Mouse (Mus musculus) 416B (cell line): ENCODE data around the gene Dnah10.

Experiments used
- DNase-seq: peaks from one replicate; pipeline ENCODE4 v3.0.0; 2011; ENCODE audit warnings: low read depth

Gene Dnah10

GRCm38 (mm10) chr5:124724997-124725396 is at the start of gene Dnah10:
Gene Dnah10, plus strand, starts transcription at chr5:124725085.
- no peak for DNase-seq

- DNase-seq = no peak
Observed at GRCm38 (mm10) chr5:124713741-124714140, 11.1 kb upstream of the Dnah10 start.

- no peak for DNase-seq
Observed at GRCm38 (mm10) chr5:124715135-124715534, 9.8 kb upstream of the Dnah10 start.

- no peak for DNase-seq
Observed at GRCm38 (mm10) chr5:124717969-124718368, 6.9 kb upstream of the Dnah10 start.

- DNase-seq = no peak
Observed at GRCm38 (mm10) chr5:124718396-124718795, 6.5 kb upstream of the Dnah10 start.

GRCm38 (mm10) chr5:124723125-124723524 is 1.8 kb upstream of the Dnah10 start:
- DNase-seq = no peak

- peak; percentile 29 for DNase-seq
Observed at GRCm38 (mm10) chr5:124729662-124730206, 4.8 kb downstream of the Dnah10 start.

- DNase-seq = no peak
Observed at GRCm38 (mm10) chr5:124733961-124734360, 9.1 kb downstream of the Dnah10 start.

GRCm38 (mm10) chr5:124741898-124742599 is 17.2 kb downstream of the Dnah10 start:
- peak; percentile 15 for DNase-seq

GRCm38 (mm10) chr5:124743841-124744240 is 19.0 kb downstream of the Dnah10 start:
- no peak for DNase-seq

- no peak for DNase-seq
Observed at GRCm38 (mm10) chr5:124746220-124746619, 21.3 kb downstream of the Dnah10 start.

- DNase-seq = no peak
Observed at GRCm38 (mm10) chr5:124748296-124748695, 23.4 kb downstream of the Dnah10 start.

- no peak for DNase-seq
Observed at GRCm38 (mm10) chr5:124751656-124752055, 26.8 kb downstream of the Dnah10 start.

GRCm38 (mm10) chr5:124761011-124761410 is 36.1 kb downstream of the Dnah10 start:
- DNase-seq = peak; percentile 42

- DNase-seq = no peak
Observed at GRCm38 (mm10) chr5:124761787-124762186, 36.9 kb downstream of the Dnah10 start.

GRCm38 (mm10) chr5:124774552-124774951 is 49.7 kb downstream of the Dnah10 start:
- DNase-seq = peak; percentile 30

- peak; percentile 43 for DNase-seq
Observed at GRCm38 (mm10) chr5:124776289-124776688, 51.4 kb downstream of the Dnah10 start.

- DNase-seq = peak; percentile 77
Observed at GRCm38 (mm10) chr5:124777178-124777709, 52.4 kb downstream of the Dnah10 start.

- DNase-seq = no peak
Observed at GRCm38 (mm10) chr5:124779926-124780325, 55.0 kb downstream of the Dnah10 start.

GRCm38 (mm10) chr5:124781696-124782095 is 56.8 kb downstream of the Dnah10 start:
- no peak for DNase-seq

GRCm38 (mm10) chr5:124785650-124786049 is 60.8 kb downstream of the Dnah10 start:
- DNase-seq = no peak

- no peak for DNase-seq
Observed at GRCm38 (mm10) chr5:124792112-124792511, 67.2 kb downstream of the Dnah10 start.

GRCm38 (mm10) chr5:124809708-124810366 is 85.0 kb downstream of the Dnah10 start:
- DNase-seq = peak; percentile 28
